Mouse (Mus musculus) ES-E14 (cell line): ENCODE measurements around the gene Lfng. TPM values are rescaled to one million over a fixed set of nuclear protein-coding genes. Genes with fewer than 3 reads are reported as not detected.
A peak's percentile ranks its signal among the peaks of the same experiment; 100 is the strongest.

Source experiments
- DNase-seq: peaks from one replicate; pipeline ENCODE4 v3.0.0-alpha.2; 2013; ENCODE audit warnings: low read depth, low spot score
- H3K27ac ChIP-seq: 2 replicates; pipeline ENCODE4 v1.5.1; 2012; ENCODE audit warnings: low read depth, mild to moderate bottlenecking, low read length, moderate library complexity, mixed read lengths; ENCODE audit not compliant: poor library complexity, insufficient read depth, severe bottlenecking
- H3K36me3 ChIP-seq: 2 replicates; pipeline ENCODE4 v1.6.1; 2012; ENCODE audit warnings: mild to moderate bottlenecking, low read length, moderate library complexity, mixed read lengths; ENCODE audit not compliant: control insufficient read depth, poor library complexity, insufficient read depth, severe bottlenecking
- H3K4me1 ChIP-seq, 2 experiments: fragments of 150-350 bp in 1 of 2; sonication (generic) in 1 of 2; 2 replicates each; pipeline ENCODE4 v1.6.1; 2012; ENCODE audit warnings: low read length in 2 of 2, mild to moderate bottlenecking in 1 of 2, mixed read lengths in 1 of 2; ENCODE audit not compliant: control insufficient read depth in 2 of 2, insufficient read depth in 2 of 2, poor library complexity in 1 of 2
- H3K4me3 ChIP-seq, 2 experiments: fragments of 150-350 bp in 1 of 2; sonication (generic) in 1 of 2; 2 replicates each; pipeline ENCODE4 v1.5.1; 2012; ENCODE audit warnings: low read length in 2 of 2, low read depth in 1 of 2, mild to moderate bottlenecking in 1 of 2, mixed read lengths in 1 of 2; ENCODE audit not compliant: insufficient read depth in 1 of 2, poor library complexity in 1 of 2, severe bottlenecking in 1 of 2
- H3K9ac ChIP-seq: 2 replicates; pipeline ENCODE4 v1.6.1; 2012; ENCODE audit warnings: low read depth, mild to moderate bottlenecking, low read length, mixed read lengths; ENCODE audit not compliant: poor library complexity, insufficient read depth, severe bottlenecking
- H3K9me3 ChIP-seq: fragments of 150-350 bp; sonication (generic); 2 replicates; pipeline ENCODE4 v1.6.1; 2012; ENCODE audit warnings: low read depth, mild to moderate bottlenecking, low read length; ENCODE audit not compliant: control insufficient read depth, insufficient read depth
- CHD2 ChIP-seq: IDR thresholded peaks from 2 replicates; pipeline ENCODE4 v1.6.1; 2014; ENCODE audit warnings: mild to moderate bottlenecking, low read depth, low read length, inconsistent platforms
- HCFC1 ChIP-seq: IDR thresholded peaks from 2 replicates; pipeline ENCODE4 v1.6.1; 2012; ENCODE audit warnings: low read length, inconsistent platforms, borderline replicate concordance; ENCODE audit not compliant: insufficient read depth
- MAFK ChIP-seq: IDR thresholded peaks from 2 replicates; pipeline ENCODE4 v1.6.1; 2014; ENCODE audit warnings: mild to moderate bottlenecking, low read depth, low read length, inconsistent platforms; ENCODE audit not compliant: insufficient read depth
- ZC3H11A ChIP-seq: IDR thresholded peaks from 2 replicates; pipeline ENCODE4 v1.6.1; 2012; ENCODE audit warnings: low read depth, mild to moderate bottlenecking, inconsistent platforms, low read length, borderline replicate concordance
- ZNF384 ChIP-seq: IDR thresholded peaks from 2 replicates; pipeline ENCODE4 v1.6.1; 2012; ENCODE audit warnings: low read depth, low read length, inconsistent platforms
- in situ Hi-C, 2 experiments: fragments of 600-800 bp; cut with MboI; formaldehyde crosslinking; loops; one replicate each; pipeline ENCODE4 v1.15.1; 2025; ENCODE audit warnings: low sequenced_read_pairs in 2 of 2, inconsistent platforms in 1 of 2; ENCODE audit not compliant: unreplicated experiment in 2 of 2
- total RNA-seq: library from RNA; depleted of rRNA; stranded (reverse); fragments of 300-350 nt; gene quantifications from 2 replicates; pipeline ENCODE4 v1.2.3, GENCODE M21; 2012

The Lfng gene
- total RNA-seq, 1 experiment = 13.3 TPM

- in situ Hi-C loops = no loop called here
- TF ChIP-seq ZNF384 = no peak
- TF ChIP-seq MAFK = no peak
- no peak for TF ChIP-seq HCFC1
- TF ChIP-seq ZC3H11A = no peak
- TF ChIP-seq CHD2 = no peak
These were observed 34.5 kb upstream of the Lfng start for GRCm38 (mm10) chr5:140572611-140573010.

GRCm38 (mm10) chr5:140575381-140575866, 31.7 kb upstream of the Lfng start:
- TF ChIP-seq CHD2 = no peak
- TF ChIP-seq HCFC1 = no peak
- no peak for TF ChIP-seq ZNF384
- TF ChIP-seq ZC3H11A = no peak
- no peak for TF ChIP-seq MAFK
- in situ Hi-C loops = no loop called here
- Histone ChIP-seq H3K9me3 (no peaks in the 10 kb centered on the region), H3K36me3 (no peaks in the 10 kb centered on the region), H3K4me3 (no peak overlapping the region), H3K27ac (no peak overlapping the region), H3K4me1 (peaks cover 6 to 22% of the 10 kb centered on the region in 2 experiments), H3K9ac (no peak overlapping the region)
- DNase-seq = no peak

More at GRCm38 (mm10) chr5:140572611-140573010, 34.5 kb upstream of the Lfng start:
- H3K36me3 ChIP-seq = no peaks in the 10 kb centered on the region
- no peak overlapping the region for H3K9ac ChIP-seq
- no peak for DNase-seq
- no peak overlapping the region for H3K27ac ChIP-seq
- no peaks in the 10 kb centered on the region for H3K9me3 ChIP-seq
- no peak overlapping the region for H3K4me3 ChIP-seq
- peaks cover 8 to 18% of the 10 kb centered on the region in 2 experiments for H3K4me1 ChIP-seq

DNA sequence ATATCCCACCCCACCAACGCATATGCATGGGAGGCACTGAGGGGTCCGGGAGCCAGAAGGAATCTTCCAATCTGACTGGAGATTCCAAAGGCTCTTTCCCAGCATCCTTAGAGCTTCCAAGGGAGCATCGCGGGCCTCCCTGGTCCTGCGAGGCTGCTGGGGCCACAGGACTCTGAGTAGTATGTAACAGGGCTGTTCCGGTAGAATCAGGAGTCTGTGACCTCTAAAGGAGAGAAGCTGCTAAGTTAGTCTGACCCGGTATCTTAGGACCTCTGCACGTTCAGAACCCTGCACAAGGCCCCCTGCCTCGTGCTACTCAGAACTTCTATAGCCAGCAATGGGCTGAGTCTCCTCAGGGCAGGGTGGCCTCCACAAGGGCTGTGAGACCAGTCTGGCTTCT, 27.9 kb upstream of the Lfng start:
- TF ChIP-seq CHD2 (no peak), ZC3H11A (no peak), MAFK (no peak), HCFC1 (no peak), ZNF384 (no peak)
- Histone ChIP-seq H3K9ac (no peak overlapping the region), H3K36me3 (no peaks in the 10 kb centered on the region), H3K27ac (peak overlapping the region; percentile 21; the same call in 1 of the 2 replicates), H3K4me1 (peaks cover 12 to 48% of the 10 kb centered on the region in 2 experiments), H3K9me3 (no peaks in the 10 kb centered on the region), H3K4me3 (no peak overlapping the region)
- in situ Hi-C loops = no loop called here
- DNase-seq = no peak

- Histone ChIP-seq H3K27ac (peak overlapping the region; percentile 49; the same call in 1 of the 2 replicates), H3K9ac (no peak overlapping the region; the same call in 1 of the 2 replicates), H3K4me1 (peaks cover 12 to 53% of the 10 kb centered on the region in 2 experiments), H3K9me3 (no peaks in the 10 kb centered on the region), H3K36me3 (no peaks in the 10 kb centered on the region), H3K4me3 (no peak overlapping the region)
- TF ChIP-seq HCFC1 (no peak), CHD2 (no peak), MAFK (no peak), ZC3H11A (no peak), ZNF384 (no peak)
- in situ Hi-C loops = no loop called here
- no peak for DNase-seq
These were observed 27.3 kb upstream of the Lfng start for GRCm38 (mm10) chr5:140579771-140580170.

DNA sequence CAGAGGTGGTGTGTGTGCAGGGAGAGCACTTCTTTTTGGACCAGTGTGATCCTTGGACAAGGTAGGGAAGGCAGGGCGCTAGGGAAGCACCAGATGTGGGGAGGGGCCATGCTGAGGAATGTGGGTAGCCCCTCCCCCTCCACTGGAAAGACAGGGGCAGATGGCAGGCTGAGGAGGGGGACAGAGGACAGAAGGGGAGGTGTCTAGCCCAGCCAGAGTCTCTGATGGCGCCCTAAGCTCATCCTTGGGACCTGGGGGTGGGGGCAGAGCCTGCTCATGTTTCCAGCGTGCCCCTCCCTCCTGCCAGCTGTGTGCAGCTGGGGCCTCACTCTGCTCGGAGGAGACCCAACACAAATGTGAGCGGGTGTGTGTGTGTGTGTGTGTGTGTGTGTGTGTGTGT, 25.6 kb upstream of the Lfng start:
- in situ Hi-C loops = no loop called here
- peaks cover 12 to 50% of the 10 kb centered on the region in 2 experiments for H3K4me1 ChIP-seq
- no peaks in the 10 kb centered on the region for H3K36me3 ChIP-seq
- no peaks in the 10 kb centered on the region for H3K9me3 ChIP-seq
- no peak for DNase-seq
- TF ChIP-seq MAFK = no peak
- no peak overlapping the region for H3K9ac ChIP-seq
- H3K4me3 ChIP-seq = no peak overlapping the region
- no peak overlapping the region for H3K27ac ChIP-seq
